Mouse (Mus musculus): Measurements from ENCODE around the gene Urm1.

DNA sequence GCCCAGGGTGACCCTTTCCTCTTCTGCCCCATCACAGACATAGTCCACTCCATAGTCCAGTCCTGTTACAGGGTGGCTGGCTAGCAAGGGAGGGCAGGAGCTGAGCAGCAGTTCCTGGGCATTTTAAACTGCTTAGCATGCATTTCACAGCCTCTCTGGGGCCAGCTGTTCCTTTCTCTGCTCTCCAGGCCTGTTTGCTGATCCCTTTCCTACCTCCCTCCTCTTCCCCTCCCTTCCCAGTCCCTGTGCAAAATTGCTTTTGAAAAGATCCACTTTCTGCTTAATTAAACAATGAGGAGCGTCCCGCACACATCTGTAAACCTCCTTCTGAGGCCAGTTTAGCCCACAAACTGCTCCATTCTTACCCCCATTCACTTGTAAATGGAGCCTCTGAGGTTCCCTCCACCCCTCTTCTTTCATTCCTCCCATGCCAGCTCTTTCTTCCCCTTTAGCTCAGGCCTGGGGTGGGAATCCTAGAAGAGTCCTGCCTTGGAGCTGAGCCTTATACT lies 15.6 kb downstream of the Urm1 start:
- no peak for TF ChIP-seq CTCF (IDR thresholded peaks at IDR 0.05; ENCODE audit: low read depth, low read length)
- no peak for TF ChIP-seq POLR2A (IDR thresholded peaks at IDR 0.05; ENCODE audit: extremely low read depth, insufficient read depth, low read length)

Data from liver, adult 2 months (tissue).